Mouse (Mus musculus): ENCODE data around the gene Ptprcap.
A peak's percentile ranks its signal among the peaks of the same experiment; 100 is the strongest.

Ptprcap gene

GRCm38 (mm10) chr19:4166678-4167476 is 13.5 kb downstream of the Ptprcap start:
- no peak for DNase-seq (ENCODE audit: low read depth)

- DNase-seq (ENCODE audit: low read depth) = peak; percentile 92
Measured at GRCm38 (mm10) chr19:4169378-4169784, 16.0 kb downstream of the Ptprcap start.

DNA sequence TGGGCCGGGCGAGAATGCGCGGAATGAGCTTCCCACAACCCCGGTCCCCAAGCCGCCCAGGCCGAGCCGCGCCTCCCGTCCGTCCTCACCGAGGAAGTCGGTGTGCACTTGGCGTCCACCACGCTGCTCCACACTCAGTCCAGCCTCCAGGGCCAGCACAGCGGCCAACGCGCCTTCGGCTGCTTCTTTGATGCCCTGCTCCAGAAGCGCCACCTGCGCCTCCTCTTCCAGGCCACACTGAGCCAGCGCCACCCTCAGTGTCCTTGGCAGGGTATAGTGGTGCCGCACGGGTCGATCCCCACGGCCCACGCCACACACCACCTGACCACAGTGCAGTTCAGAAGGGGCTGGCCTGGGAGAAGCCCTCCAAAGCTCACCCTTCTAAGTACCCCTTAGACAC is 16.4 kb downstream of the Ptprcap start:
- DNase-seq (ENCODE audit: low read depth) = no peak

DNA sequence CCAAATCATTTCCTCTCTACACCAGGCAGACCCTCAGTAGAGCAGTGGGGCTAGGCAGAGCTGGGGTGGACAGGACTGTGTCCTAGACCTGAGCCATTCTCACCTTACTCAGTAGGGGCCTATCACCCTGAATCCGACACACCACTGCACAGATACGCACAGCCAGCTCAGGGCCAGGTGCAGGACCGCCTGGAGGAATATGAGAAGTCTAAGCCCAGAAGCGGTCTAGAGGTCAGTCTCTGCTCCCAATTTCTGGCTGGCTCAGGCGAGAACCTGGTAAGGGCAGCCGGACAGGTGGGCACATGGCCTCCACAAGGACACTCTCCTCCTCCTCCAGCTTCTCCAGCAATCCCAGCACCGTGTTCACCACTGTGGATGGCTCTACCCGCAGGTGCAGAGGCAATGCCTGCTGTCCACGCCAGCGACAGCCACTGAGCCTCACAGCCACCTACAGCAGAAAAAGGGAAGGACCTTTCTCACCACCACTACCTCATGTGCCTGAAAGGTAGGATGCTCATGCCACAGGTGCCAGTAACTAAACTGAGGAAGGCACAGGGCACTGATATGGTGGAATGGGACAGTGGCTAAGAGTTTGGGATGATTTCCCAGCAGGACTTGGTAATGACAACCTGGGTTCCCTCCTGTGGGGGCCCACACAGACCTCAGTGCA is 17.5 kb downstream of the Ptprcap start:
- DNase-seq (ENCODE audit: low read depth) = no peak

GRCm38 (mm10) chr19:4171393-4172290 is 18.2 kb downstream of the Ptprcap start:
- no peak for DNase-seq (ENCODE audit: low read depth)

DNA sequence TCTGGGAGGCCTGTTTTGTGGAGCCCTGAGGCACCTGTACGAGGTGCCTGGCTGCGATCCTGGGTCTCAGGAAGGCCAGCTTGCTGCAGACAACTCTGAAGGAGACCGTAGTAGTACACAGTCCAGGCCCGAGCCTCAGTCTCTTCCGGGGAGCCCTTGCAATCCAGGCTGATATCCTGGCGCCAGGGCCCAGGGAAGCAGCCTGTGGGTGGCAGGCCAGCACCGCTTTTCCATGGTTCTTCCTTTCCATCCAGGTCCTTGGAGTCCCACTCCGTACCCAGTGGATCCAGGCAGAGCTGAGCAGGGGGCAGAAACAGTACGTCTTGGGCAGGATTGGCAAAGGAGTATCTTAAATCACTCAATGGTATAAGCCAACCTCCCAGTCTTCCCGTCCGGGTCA is 19.5 kb downstream of the Ptprcap start:
- no peak for DNase-seq (ENCODE audit: low read depth)

DNA sequence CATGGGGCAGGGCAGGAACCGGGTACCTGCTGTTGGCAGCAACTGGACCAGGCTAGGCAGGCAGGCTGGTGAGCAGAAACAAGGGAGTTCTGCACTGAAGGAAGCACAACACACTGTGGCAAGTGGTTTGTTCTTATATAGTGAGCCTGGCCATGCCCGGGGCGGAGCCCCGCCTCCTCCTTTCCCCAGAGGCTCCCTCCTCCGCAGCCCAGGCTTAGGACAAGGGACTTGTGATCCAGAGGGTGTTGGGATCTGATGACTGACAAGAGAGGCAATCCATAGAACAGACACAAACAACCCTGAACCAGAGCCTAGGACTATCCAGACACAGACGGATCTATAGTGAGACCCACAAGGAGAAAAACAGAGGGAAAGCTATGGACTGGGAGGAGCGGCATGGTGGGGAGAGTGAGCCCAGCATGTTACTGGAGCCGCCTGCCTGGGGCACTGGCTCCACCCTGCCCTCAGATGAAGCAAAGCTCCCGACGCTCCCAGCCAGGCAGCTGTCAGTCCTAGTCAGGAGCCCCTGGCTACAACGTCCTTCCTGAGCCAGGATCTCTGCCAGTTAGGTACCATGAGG is 22.1 kb downstream of the Ptprcap start, which contains the start of gene Carns1:
Carns1 (minus strand) TSS at position 112 of the 580 bp plus-strand sequence.
- no peak for DNase-seq (ENCODE audit: low read depth)

DNA sequence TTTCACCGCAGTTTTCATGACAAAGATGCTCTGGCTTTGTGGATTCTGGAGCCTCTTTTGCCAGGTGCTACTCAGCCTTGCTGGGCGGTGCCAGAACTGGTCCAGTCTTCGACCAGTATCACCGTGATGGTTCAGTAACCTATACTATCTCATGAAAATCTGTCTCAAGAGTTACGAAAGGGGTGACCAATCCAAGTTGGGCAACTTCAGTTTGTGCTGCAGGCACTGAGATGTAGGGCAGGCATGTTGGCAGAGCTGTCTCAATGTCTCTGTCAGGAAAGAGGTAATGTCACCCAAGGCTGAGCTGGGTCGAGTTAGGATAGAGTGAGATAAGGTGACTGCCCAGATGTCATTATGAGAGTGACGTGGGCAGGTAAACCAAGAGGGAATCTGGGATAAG is 27.0 kb downstream of the Ptprcap start:
- DNase-seq (ENCODE audit: low read depth) = no peak

- DNase-seq (ENCODE audit: low read depth) = peak; percentile 72
Measured at GRCm38 (mm10) chr19:4181892-4182291, 28.5 kb downstream of the Ptprcap start.

- no peak for DNase-seq (ENCODE audit: low read depth)
Measured at GRCm38 (mm10) chr19:4183689-4184088, 30.3 kb downstream of the Ptprcap start.

GRCm38 (mm10) chr19:4184976-4185975 is 31.9 kb downstream of the Ptprcap start:
- no peak for DNase-seq (ENCODE audit: low read depth)

DNA sequence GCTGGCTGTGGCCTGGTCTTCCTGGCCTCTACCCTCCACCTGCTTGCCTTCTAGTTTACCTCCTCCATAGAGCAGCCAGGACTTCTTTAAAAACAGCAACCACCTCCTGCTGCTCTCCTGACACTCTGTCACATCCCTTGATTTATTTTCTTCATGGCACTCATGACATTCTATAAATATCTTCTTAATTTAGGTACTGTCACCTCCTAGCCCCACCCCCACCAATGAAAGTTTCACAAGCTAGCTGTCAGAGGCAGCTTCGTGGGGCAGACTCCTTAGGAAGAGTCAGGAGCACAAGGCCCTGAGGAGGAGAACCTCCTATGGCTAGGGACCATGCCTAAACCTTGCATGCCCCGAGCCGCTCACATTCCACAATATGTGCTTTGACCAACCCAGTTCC is 33.9 kb downstream of the Ptprcap start:
- DNase-seq (ENCODE audit: low read depth) = no peak

DNA sequence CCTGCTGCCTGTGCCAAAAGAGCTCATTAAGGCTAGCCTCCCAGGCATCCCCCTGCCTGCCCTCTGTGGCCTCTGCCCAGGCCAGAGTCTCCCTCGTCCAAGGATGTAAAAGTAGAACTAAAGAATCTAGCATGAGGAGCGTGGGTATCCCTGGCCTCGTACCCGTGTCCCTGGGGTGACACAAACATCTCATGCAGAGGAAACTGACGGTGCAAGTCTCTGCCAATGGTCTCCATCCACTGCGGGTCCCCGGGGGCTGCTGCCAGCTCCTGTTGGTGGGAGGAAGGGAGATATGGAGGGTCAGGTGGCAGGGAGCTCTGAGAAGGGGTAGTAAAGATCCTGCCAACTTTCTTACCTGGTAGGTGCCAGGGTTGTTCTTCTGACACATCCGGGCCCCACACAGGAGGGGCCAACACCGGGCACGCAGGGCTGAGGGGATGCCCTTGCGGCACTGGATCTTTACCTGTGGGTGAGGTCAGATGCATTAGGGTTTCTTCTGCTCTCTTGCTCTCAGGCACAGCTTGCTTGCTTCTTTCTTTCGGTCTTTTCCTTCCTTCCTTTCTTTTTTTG is 35.7 kb downstream of the Ptprcap start:
- no peak for DNase-seq (ENCODE audit: low read depth)

DNA sequence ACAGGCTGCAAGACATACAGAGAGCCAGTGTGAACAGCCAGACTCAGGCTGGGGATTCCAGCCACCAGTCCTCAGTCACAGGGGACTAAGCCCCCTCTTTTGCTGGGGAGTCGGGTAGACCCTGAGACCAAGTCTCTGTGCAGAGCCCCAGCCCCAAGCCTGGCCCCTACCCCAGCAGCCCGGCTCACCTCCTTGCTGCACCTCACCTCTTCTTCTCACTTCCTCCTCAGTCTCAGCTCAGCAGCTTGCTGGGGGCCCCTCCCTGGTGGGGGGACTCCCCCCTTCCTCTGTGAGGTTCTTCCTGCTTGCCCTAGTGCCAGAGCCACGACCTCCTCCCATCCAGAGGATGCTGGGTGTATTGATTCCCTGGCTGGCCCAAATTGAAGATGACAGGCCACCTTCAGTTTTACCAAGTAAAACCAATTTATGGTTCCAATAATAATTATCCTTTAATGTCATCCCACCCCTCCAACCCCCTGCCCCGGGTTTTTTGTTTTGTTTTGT is 37.5 kb downstream of the Ptprcap start, which contains the start of gene Tbc1d10c:
Tbc1d10c (minus strand) TSS at position 454 of the 504 bp plus-strand sequence.
- no peak for DNase-seq (ENCODE audit: low read depth)

DNA sequence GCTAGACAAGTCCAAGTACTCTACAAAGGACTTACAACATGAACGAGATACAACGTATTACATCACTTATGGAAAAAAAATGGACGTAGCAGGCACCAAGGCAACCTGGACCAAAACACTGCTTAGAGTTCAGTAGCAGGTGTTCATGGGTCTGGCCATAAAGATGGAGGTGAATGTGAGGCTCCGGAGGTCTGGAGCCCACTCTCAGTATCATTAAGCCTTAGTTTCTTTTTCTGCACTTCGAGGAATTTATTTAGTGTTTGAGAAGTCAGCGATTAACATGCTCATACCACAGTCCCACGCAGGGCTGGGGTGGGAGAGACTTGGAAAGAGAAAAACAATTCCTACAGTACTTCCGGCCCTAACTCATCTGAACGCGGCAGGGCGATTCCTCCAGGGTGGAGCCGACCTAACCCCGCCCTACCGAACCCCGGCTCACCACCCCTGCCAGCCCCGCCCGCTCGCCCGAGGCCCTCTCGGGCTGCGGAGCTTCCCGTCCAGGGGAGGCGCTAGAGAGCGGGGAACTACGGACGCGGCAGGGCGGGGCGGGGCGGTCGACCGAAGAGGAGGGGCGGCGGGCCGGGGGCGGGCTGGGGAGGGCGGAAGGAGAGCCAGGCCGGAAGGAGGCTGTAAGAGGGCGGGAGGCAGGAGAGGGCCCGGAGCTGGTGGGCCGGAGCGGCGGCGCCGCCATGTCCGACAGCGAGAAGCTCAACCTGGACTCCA is 38.3 kb downstream of the Ptprcap start, which contains the start of gene Ppp1ca:
Ppp1ca (plus strand) TSS at position 538 of the 723 bp plus-strand sequence.
- peak; percentile 94 for DNase-seq (ENCODE audit: low read depth)

DNA sequence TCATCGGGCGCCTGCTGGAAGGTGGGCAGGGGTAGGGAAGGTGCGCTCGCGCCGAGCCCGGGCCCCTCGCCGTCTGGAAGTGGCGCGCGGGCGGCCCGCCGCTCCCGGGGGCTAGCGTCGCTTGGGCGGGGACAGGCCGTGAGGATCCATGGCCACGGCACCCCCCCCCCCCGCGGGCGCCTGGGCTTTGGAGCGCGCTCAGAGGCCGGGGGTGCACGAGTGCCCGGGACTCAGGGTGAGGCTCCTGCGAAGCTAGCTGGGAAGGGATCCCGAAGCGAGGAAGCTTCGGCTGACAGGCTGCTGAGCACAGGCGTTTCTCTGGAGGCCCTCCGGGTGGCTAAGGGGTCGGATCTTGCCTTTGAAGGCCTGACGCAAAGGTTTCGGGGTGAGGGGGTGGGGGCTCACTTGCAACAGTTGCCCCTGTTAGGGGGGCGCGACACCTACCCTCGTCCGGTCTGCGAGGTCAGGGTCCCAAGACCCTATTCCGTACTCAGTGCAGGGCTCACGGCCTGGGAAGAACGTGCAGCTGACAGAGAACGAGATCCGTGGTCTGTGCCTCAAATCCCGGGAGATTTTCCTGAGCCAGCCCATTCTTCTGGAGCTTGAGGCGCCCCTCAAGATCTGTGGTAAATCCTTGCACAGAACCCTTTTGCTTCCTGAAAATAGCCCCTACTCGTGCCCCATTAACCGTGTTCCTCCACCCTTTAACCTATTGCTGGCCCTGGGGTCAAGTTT is 39.0 kb downstream of the Ptprcap start:
- no peak for DNase-seq (ENCODE audit: low read depth)

GRCm38 (mm10) chr19:4193129-4193528 is 39.7 kb downstream of the Ptprcap start:
- no peak for DNase-seq (ENCODE audit: low read depth)

- no peak for DNase-seq (ENCODE audit: low read depth)
Measured at GRCm38 (mm10) chr19:4194021-4194724, 40.8 kb downstream of the Ptprcap start.

Data from c-Kit-positive CD71-negative TER-119-negative erythroid progenitor cells, embryonic 14.5 days (primary cell).